Mouse (Mus musculus) T-helper 1 cell (primary cell): ENCODE data around the gene Ror2.
"Not testable (repeated sequence)": the region's sequence is repeated elsewhere in the genome, so short reads cannot be mapped to it uniquely, and the experiment has no call there.

Experiments used
- in situ Hi-C: fragments of 300-600 bp; cut with MboI, MseI; formaldehyde crosslinking; loops from one replicate; pipeline ENCODE4 v1.15.1; 2025; ENCODE audit warnings: high pct_unique_total_duplicates

Ror2 gene

GRCm38 (mm10) chr13:53285756-53286361 lies at the start of gene Ror2:
TSS of gene Ror2 (minus strand) at chr13:53286124.
- in situ Hi-C loops: no loop called here

DNA sequence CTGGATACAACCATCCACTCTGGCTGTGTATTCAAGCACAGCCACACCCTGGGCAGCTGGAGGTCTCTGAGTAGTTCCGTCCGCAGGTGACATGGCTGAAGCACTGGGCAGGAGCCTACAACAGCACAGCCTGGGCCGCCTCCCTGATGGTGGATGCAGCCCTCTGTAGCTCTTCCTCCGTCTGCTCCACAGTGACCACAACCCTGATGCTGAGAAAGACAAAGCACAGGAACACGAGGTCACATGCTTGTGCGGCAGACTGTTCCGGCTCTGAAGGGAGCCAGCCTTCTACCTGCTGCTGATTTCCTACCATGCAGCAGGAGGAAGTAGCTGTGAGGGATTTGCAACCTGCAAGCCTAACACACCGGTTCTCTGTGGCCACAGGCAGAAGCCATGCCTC lies 47.8 kb upstream of the Ror2 start:
- in situ Hi-C loops: no loop called here

DNA sequence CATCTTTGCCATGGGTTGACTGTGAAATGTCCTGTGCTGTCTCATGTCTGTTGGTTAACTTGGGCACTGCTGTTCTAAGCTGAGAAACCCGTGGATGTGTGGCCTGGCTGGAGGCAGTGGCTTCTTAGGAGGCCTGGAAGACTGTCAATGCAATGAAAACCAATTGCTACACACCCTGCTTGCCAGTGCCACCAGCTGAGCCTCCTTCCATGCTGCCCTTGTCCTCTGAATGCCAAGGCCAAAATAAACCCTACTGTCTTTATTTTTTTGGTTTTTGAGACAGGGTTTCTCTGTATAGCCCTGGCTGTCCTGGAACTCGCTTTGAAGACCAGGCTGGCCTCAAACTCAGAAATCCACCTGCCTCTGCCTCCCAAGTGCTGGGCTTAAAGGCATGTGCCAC lies 44.3 kb upstream of the Ror2 start:
- in situ Hi-C loops: no loop called here

- in situ Hi-C loops: no loop called here
These were observed 39.6 kb upstream of the Ror2 start for GRCm38 (mm10) chr13:53325531-53325930.

GRCm38 (mm10) chr13:53323661-53324060 lies 37.7 kb upstream of the Ror2 start:
- in situ Hi-C loops: no loop called here

- in situ Hi-C loops: no loop called here
These were observed 35.0 kb upstream of the Ror2 start for GRCm38 (mm10) chr13:53320899-53321298.

GRCm38 (mm10) chr13:53316515-53317295 lies 30.8 kb upstream of the Ror2 start:
- in situ Hi-C loops: no loop called here

GRCm38 (mm10) chr13:53315757-53316156 lies 29.8 kb upstream of the Ror2 start:
- in situ Hi-C loops: not testable (repeated sequence)

DNA sequence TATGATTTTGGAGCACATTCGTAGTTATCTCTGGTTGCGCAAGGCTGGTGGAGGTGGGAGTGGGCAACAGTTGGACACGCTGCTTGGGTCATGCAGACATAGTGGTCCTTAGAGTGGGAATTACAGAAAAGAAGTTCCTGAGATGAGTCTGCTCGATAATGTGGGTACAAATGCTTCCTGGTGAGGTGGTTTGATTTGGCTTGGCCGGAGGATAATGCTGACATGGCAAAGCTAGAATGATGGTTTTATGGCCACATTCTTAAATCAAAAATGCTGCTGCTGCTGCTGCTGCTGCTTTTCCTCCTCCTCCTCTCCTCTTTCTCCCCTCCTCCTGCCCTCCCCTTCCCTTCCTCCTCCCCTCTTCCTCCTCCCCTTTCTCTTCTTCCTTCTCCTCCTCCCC lies 24.5 kb upstream of the Ror2 start:
- in situ Hi-C loops: no loop called here

GRCm38 (mm10) chr13:53309661-53310160 lies 23.8 kb upstream of the Ror2 start:
- in situ Hi-C loops: no loop called here

GRCm38 (mm10) chr13:53309148-53309547 lies 23.2 kb upstream of the Ror2 start:
- in situ Hi-C loops: no loop called here

DNA sequence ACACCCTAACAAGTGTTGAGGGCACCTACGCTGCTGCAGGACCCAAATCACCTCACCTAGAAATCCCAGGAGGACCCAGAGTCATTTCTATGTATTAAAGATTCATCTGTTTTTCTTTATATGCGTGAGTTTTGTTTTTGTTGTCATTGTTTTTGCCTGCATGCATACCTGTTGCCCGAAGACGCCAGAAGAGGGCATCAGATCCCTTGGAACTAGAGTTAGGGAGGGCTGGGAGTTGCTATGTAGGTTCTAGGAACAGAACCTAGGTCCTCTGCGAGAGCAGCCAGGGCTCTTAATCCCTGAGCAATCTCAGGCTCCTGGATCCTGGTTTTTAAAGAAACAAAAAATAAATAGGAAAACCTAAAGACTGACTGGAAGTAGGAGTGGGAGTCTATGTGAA lies 20.9 kb upstream of the Ror2 start:
- in situ Hi-C loops: no loop called here

DNA sequence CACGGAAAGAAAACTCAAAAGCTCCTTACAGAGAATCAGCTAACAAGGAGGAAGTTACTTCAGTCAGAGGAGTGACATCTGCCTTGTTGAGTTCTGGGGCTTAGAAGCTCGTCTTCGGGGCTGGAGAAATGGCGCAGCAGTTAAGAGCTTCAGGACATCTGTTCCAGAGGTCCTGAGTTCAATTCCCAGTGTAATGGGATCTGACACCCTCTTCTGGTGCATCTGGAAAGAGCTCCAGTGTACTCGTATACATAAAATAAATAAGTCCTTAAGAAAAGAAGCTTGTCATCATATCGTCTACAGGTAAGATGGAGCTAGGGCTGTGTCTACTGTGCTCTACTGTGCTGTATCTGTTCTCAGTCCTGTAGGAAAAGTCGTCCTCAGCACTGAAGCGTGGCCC lies 19.3 kb upstream of the Ror2 start:
- in situ Hi-C loops: no loop called here

DNA sequence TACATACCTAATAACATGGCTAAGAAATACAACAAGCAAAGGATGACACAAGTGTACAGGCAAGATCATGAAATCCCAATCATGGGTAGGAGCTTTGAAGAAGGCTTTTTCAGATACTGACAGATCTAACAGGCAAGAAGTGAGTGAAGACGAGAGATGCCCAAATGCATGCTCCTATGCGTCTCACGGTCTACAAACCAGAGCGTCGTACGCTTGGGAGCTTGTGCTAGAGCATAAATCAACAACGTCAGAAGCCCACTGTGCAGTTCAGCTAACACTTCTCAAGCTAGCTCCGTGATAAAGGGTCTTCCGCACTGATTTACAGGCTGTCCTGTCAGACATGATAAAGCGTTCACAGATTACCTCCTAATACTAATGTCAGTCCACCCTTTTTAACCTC lies 16.8 kb upstream of the Ror2 start:
- in situ Hi-C loops: no loop called here

DNA sequence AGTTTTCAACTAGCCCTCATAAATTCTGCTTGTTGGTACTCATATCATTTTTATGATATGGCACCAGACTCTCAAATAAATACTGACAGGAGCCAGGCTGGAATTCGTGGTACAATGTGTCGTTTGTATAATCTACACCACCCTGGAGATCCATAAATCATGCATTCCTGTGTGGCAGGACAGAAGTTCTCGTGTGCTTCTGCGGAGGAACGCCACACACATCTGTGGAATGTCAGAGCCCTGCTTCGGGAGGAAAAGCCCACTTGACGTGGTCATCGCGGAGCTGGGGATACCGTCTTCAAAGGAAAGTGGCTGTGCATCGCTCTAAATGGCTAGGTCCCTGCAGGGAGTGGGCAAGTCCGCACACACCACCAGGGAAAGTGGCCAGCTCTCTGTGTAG lies 7.1 kb upstream of the Ror2 start:
- in situ Hi-C loops: no loop called here

DNA sequence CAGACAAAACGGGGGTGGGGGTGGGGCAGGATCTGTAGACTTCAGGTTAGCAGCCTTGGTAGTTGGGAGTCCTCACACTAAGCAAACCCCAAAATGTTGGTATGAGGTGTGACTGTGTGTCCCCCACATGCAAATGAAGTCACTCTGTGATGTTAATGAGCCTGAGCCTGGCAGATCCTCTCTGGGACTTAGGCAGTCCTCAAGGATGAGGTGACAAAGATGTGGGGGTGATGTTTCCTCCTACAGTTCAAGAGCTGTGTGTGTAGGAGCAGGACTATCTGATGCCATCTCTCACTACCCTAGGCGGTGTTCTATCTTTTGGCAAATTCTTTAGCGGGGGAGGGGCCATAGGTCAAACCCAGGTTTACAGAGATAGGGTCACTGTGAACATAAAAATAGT lies 6.3 kb upstream of the Ror2 start:
- in situ Hi-C loops: no loop called here

- in situ Hi-C loops: no loop called here
These were observed 616 bp downstream of the Ror2 start for GRCm38 (mm10) chr13:53285261-53285755.

GRCm38 (mm10) chr13:53284740-53285191 lies 1.2 kb downstream of the Ror2 start:
- in situ Hi-C loops: no loop called here

GRCm38 (mm10) chr13:53281604-53282396 lies 4.1 kb downstream of the Ror2 start:
- in situ Hi-C loops: no loop called here

- in situ Hi-C loops: no loop called here
These were observed 7.0 kb downstream of the Ror2 start for GRCm38 (mm10) chr13:53278908-53279307.

DNA sequence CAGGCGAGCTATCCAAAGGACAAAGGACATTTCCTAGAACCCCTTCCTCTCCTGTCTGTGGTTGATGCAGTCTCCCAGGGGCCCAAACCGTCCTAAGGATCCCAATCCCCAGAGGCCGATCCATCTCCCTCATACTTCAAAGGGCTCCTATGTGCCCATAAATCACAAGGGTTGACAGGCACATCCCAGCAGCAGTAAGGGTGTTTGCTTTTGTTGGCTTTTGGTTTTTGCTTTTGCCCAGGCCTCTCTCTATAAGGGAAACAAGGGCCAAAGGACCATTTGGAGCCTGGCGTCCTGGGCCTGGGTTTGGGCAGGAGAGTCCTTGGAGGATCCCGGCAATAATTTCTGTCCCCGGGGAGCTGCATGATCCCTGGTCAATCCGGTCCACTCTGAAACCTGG lies 9.5 kb downstream of the Ror2 start:
- in situ Hi-C loops: no loop called here

DNA sequence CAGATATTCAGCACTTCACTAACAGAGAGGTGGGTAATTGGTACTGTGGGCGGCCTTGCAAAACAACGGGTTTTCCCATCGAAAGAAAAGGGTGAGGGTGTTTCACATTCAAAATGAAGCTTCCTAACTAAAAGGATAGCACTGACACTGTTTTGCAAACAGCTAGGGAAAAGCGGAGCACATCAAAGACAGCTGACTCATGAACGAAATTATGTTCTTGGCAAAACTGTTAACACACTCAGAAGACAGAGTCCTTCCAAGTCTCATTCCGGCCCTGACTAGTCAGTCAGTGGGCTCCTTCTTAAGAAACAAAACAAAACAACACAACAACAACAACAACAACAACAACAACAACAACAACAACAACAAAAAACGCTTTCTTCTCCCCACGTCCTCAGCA lies 10.1 kb downstream of the Ror2 start:
- in situ Hi-C loops: no loop called here
